Mouse (Mus musculus) midbrain, embryonic 15.5 days (tissue): ENCODE data around the gene Plxna2. TPM values are rescaled to one million over a fixed set of nuclear protein-coding genes. Genes with fewer than 3 reads are reported as not detected.

Experiments
- ATAC-seq: fragments of 200-750 bp; cut with Nextera tagmentation; replicated peaks from 2 replicates; pipeline ENCODE4 v1.8.0; 2017; ENCODE audit warnings: moderate TSS enrichment
- H3K27ac ChIP-seq: fragments of 300-500 bp; sonication (generic); 2 replicates; pipeline ENCODE4 v1.5.1; 2015; ENCODE audit warnings: mild to moderate bottlenecking, inconsistent platforms
- H3K27me3 ChIP-seq: fragments of 300-500 bp; sonication (generic); replicated peaks from 2 replicates; pipeline ENCODE4 v1.6.1; 2015; ENCODE audit warnings: inconsistent platforms
- H3K36me3 ChIP-seq: fragments of 300-500 bp; sonication (generic); replicated peaks from 2 replicates; pipeline ENCODE4 v1.6.1; 2015; ENCODE audit warnings: inconsistent platforms
- H3K4me1 ChIP-seq: fragments of 300-500 bp; sonication (generic); 2 replicates; pipeline ENCODE4 v1.6.1; 2015; ENCODE audit warnings: inconsistent platforms
- H3K4me2 ChIP-seq: fragments of 300-500 bp; sonication (generic); 2 replicates; pipeline ENCODE4 v1.6.1; 2015; ENCODE audit warnings: inconsistent platforms, mild to moderate bottlenecking, moderate library complexity
- H3K4me3 ChIP-seq: fragments of 300-500 bp; sonication (generic); 2 replicates; pipeline ENCODE4 v1.5.1; 2015; ENCODE audit warnings: mild to moderate bottlenecking, inconsistent platforms
- H3K9ac ChIP-seq: fragments of 300-500 bp; sonication (generic); 2 replicates; pipeline ENCODE4 v1.6.1; 2015; ENCODE audit warnings: mild to moderate bottlenecking, inconsistent platforms
- H3K9me3 ChIP-seq: fragments of 300-500 bp; sonication (generic); 2 replicates; pipeline ENCODE4 v1.6.1; 2016; ENCODE audit warnings: inconsistent platforms
- WGBS: fragments of 180-500 bp; shearing (Covaris S2); methylation state at CpG from one replicate; pipeline ENCODE4 v1.1.7; 2015; ENCODE audit warnings: mixed read lengths; 5-methylcytosine and 5-hydroxymethylcytosine counted together
- polyA plus RNA-seq: library from polyadenylated mRNA; unstranded; fragments of >200 nt; fragmentation: Nextera tagmentation; extraction: Ambion mirVana; gene quantifications from 2 replicates; pipeline ENCODE4 v1.2.1, GENCODE M21; 2015

Plxna2 gene
- polyA plus RNA-seq, 1 experiment from 2014 or later = 22.4 TPM

GRCm38 (mm10) chr1:194645898-194646297 is 27.9 kb downstream of the Plxna2 start:
- Histone ChIP-seq H3K27ac (no peak overlapping the region), H3K27me3 (no peaks in the 10 kb centered on the region), H3K36me3 (no peaks in the 10 kb centered on the region; the same call in 1 of the 2 replicates), H3K9ac (no peak overlapping the region), H3K4me3 (no peak overlapping the region), H3K4me1 (0 out of 2 replicates have a peak, but pooled peaks cover 8% of the 10 kb centered on the region), H3K9me3 (no peaks in the 10 kb centered on the region), H3K4me2 (no peak overlapping the region)
- 84% methylated on average over 1 of the region's 1 CpGs for WGBS
- ATAC-seq = no peak

- H3K9ac ChIP-seq = no peak overlapping the region
- no peak for ATAC-seq
- no peak overlapping the region for H3K27ac ChIP-seq
- H3K4me2 ChIP-seq = no peak overlapping the region
- WGBS = 56% methylated on average over 1 of the region's 1 CpGs
- H3K4me1 ChIP-seq = 0 out of 2 replicates have a peak, but pooled peaks cover 2% of the 10 kb centered on the region
- H3K4me3 ChIP-seq = no peak overlapping the region
- H3K36me3 ChIP-seq = peaks cover 3% of the 10 kb centered on the region; the same call in 1 of the 2 replicates
- H3K27me3 ChIP-seq = no peaks in the 10 kb centered on the region
- H3K9me3 ChIP-seq = no peaks in the 10 kb centered on the region
These were observed 32.1 kb downstream of the Plxna2 start for GRCm38 (mm10) chr1:194650076-194650475.

GRCm38 (mm10) chr1:194650566-194650965 is 32.5 kb downstream of the Plxna2 start:
- no peak overlapping the region for H3K4me3 ChIP-seq
- WGBS = 94% methylated on average over 2 of the region's 2 CpGs
- no peak for ATAC-seq
- H3K9me3 ChIP-seq = no peaks in the 10 kb centered on the region
- H3K27ac ChIP-seq = no peak overlapping the region
- no peaks in the 10 kb centered on the region for H3K27me3 ChIP-seq
- peaks cover 3% of the 10 kb centered on the region; the same call in 1 of the 2 replicates for H3K36me3 ChIP-seq
- no peak overlapping the region for H3K4me2 ChIP-seq
- 0 out of 2 replicates have a peak, but pooled peaks cover 2% of the 10 kb centered on the region for H3K4me1 ChIP-seq
- H3K9ac ChIP-seq = no peak overlapping the region

GRCm38 (mm10) chr1:194651987-194652386 is 34.0 kb downstream of the Plxna2 start:
- no peaks in the 10 kb centered on the region for H3K4me1 ChIP-seq
- peaks cover 3% of the 10 kb centered on the region; the same call in 1 of the 2 replicates for H3K36me3 ChIP-seq
- H3K4me3 ChIP-seq = no peak overlapping the region
- no peak overlapping the region for H3K4me2 ChIP-seq
- no peaks in the 10 kb centered on the region for H3K9me3 ChIP-seq
- no peaks in the 10 kb centered on the region for H3K27me3 ChIP-seq
- no peak overlapping the region for H3K9ac ChIP-seq
- WGBS = 80% methylated on average over 3 of the region's 3 CpGs
- ATAC-seq = no peak
- H3K27ac ChIP-seq = no peak overlapping the region

- ATAC-seq = no peak
These were observed 40.6 kb downstream of the Plxna2 start for GRCm38 (mm10) chr1:194658459-194659160.

GRCm38 (mm10) chr1:194660426-194661119 is 42.6 kb downstream of the Plxna2 start:
- WGBS = 90% methylated on average over 3 of the region's 3 CpGs
- H3K9ac ChIP-seq = no peak overlapping the region
- no peaks in the 10 kb centered on the region for H3K27me3 ChIP-seq
- no peak overlapping the region for H3K27ac ChIP-seq
- H3K4me1 ChIP-seq = no peaks in the 10 kb centered on the region
- H3K4me2 ChIP-seq = no peak overlapping the region
- no peaks in the 10 kb centered on the region for H3K36me3 ChIP-seq
- H3K4me3 ChIP-seq = no peak overlapping the region
- H3K9me3 ChIP-seq = no peaks in the 10 kb centered on the region
- no peak for ATAC-seq

More at GRCm38 (mm10) chr1:194658459-194659160, 40.6 kb downstream of the Plxna2 start:
- H3K27ac ChIP-seq = no peak overlapping the region
- H3K4me2 ChIP-seq = no peak overlapping the region
- H3K4me1 ChIP-seq = no peaks in the 10 kb centered on the region
- no peaks in the 10 kb centered on the region for H3K27me3 ChIP-seq
- WGBS = 63% methylated on average over 1 of the region's 1 CpGs
- H3K9ac ChIP-seq = no peak overlapping the region
- H3K36me3 ChIP-seq = no peaks in the 10 kb centered on the region
- no peaks in the 10 kb centered on the region for H3K9me3 ChIP-seq
- H3K4me3 ChIP-seq = no peak overlapping the region

- Histone ChIP-seq H3K4me3 (no peak overlapping the region), H3K4me2 (no peak overlapping the region), H3K27me3 (no peaks in the 10 kb centered on the region), H3K9me3 (no peaks in the 10 kb centered on the region), H3K9ac (no peak overlapping the region), H3K27ac (no peak overlapping the region), H3K4me1 (no peaks in the 10 kb centered on the region), H3K36me3 (no peaks in the 10 kb centered on the region)
- ATAC-seq = no peak
These were observed 45.0 kb downstream of the Plxna2 start for GRCm38 (mm10) chr1:194663021-194663420.

- Histone ChIP-seq H3K36me3 (no peaks in the 10 kb centered on the region), H3K9ac (no peak overlapping the region), H3K27me3 (no peaks in the 10 kb centered on the region), H3K4me3 (no peak overlapping the region), H3K4me1 (no peaks in the 10 kb centered on the region), H3K4me2 (no peak overlapping the region), H3K27ac (no peak overlapping the region), H3K9me3 (no peaks in the 10 kb centered on the region)
- 86% methylated on average over 3 of the region's 3 CpGs for WGBS
- ATAC-seq = no peak
These were observed 47.7 kb downstream of the Plxna2 start for GRCm38 (mm10) chr1:194665715-194666114.

- no peaks in the 10 kb centered on the region for H3K4me1 ChIP-seq
- 82% methylated on average over 4 of the region's 4 CpGs for WGBS
These were observed 53.9 kb downstream of the Plxna2 start for GRCm38 (mm10) chr1:194671783-194672524.

GRCm38 (mm10) chr1:194672525-194672894 is 54.5 kb downstream of the Plxna2 start:
- Histone ChIP-seq H3K36me3 (no peaks in the 10 kb centered on the region), H3K4me3 (no peak overlapping the region), H3K4me1 (no peaks in the 10 kb centered on the region), H3K9me3 (no peaks in the 10 kb centered on the region), H3K27ac (no peak overlapping the region), H3K27me3 (no peaks in the 10 kb centered on the region), H3K9ac (no peak overlapping the region), H3K4me2 (no peak overlapping the region)
- whole genome bisulfite sequencing = 86% methylated on average over 1 of the region's 1 CpGs
- no peak for ATAC-seq

More at GRCm38 (mm10) chr1:194671783-194672524, 53.9 kb downstream of the Plxna2 start:
- no peak for ATAC-seq
- H3K27ac ChIP-seq = no peak overlapping the region
- H3K9me3 ChIP-seq = no peaks in the 10 kb centered on the region
- no peak overlapping the region for H3K4me3 ChIP-seq
- no peaks in the 10 kb centered on the region for H3K27me3 ChIP-seq
- no peaks in the 10 kb centered on the region for H3K36me3 ChIP-seq
- no peak overlapping the region for H3K9ac ChIP-seq
- H3K4me2 ChIP-seq = no peak overlapping the region

GRCm38 (mm10) chr1:194673229-194673628 is 55.2 kb downstream of the Plxna2 start:
- no peak overlapping the region for H3K27ac ChIP-seq
- no peak overlapping the region for H3K4me3 ChIP-seq
- no peak overlapping the region for H3K4me2 ChIP-seq
- H3K36me3 ChIP-seq = no peaks in the 10 kb centered on the region
- H3K27me3 ChIP-seq = no peaks in the 10 kb centered on the region
- no peaks in the 10 kb centered on the region for H3K4me1 ChIP-seq
- H3K9ac ChIP-seq = no peak overlapping the region
- H3K9me3 ChIP-seq = no peaks in the 10 kb centered on the region
- ATAC-seq = no peak

GRCm38 (mm10) chr1:194675106-194675890 is 57.3 kb downstream of the Plxna2 start:
- Histone ChIP-seq H3K4me3 (no peak overlapping the region), H3K4me1 (peaks cover 5% of the 10 kb centered on the region), H3K36me3 (no peaks in the 10 kb centered on the region), H3K9ac (no peak overlapping the region), H3K27ac (no peak overlapping the region), H3K9me3 (no peaks in the 10 kb centered on the region), H3K27me3 (no peaks in the 10 kb centered on the region), H3K4me2 (no peak overlapping the region)
- WGBS = 90% methylated on average over 3 of the region's 3 CpGs
- ATAC-seq = no peak
